In genomic region chr17:28522623-28523354, GRCm38 (mm10) we compare ENCODE assay signal across 8 mouse cellular contexts. TPM values are rescaled to one million over a fixed set of nuclear protein-coding genes. Genes with fewer than 3 reads are reported as not detected.
A peak's percentile ranks its signal among the peaks of the same experiment; 100 is the strongest.
DNase-seq lines count a peak whose midpoint lies in the region; ATAC-seq lines count a peak whose summit lies in the region.

No protein-coding gene starts in this region.

- ATAC-seq in hindbrain, embryonic 16.5 days = peak; percentile 83

- under 1% methylated on average over 65 of the region's 66 CpGs for WGBS in hindbrain, embryonic 16.5 days

- peak overlapping the region; percentile 97 for H3K27ac ChIP-seq in hindbrain, embryonic 16.5 days (ENCODE audit: low read depth, low read length)

- H3K4me1 ChIP-seq in hindbrain, embryonic 16.5 days (ENCODE audit: control insufficient read depth, insufficient read depth, low read depth, low read length) = peaks cover 21% of the 10 kb centered on the region

- peak overlapping the region; percentile 97 for H3K4me2 ChIP-seq in hindbrain, embryonic 16.5 days (ENCODE audit: low read length)

- H3K36me3 ChIP-seq in hindbrain, embryonic 16.5 days (ENCODE audit: control insufficient read depth, insufficient read depth, low read length) = no peaks in the 10 kb centered on the region

- peak overlapping the region; percentile 97 for H3K9ac ChIP-seq in hindbrain, embryonic 16.5 days (ENCODE audit: low read depth, low read length)

- peak; percentile 94 for DNase-seq in R1 (ENCODE audit: low read depth, low spot score)
- peak; percentile 92 to 96 for DNase-seq in cerebellum, postnatal 14 days
- DNase-seq in gastrocnemius, adult 18-20 months (ENCODE audit: low spot score) = peak; percentile 99
- peak; percentile 91 for DNase-seq in left cerebral cortex, adult 11 months (ENCODE audit: low spot score)
- DNase-seq in lung, postnatal 36 days = peak; percentile 99
- DNase-seq in retina, embryonic 14.5 days (ENCODE audit: low spot score) = peak; percentile 82
- DNase-seq in thymus, postnatal 36 days = peak; percentile 97 to 98

- H3K9me3 ChIP-seq in hindbrain, embryonic 16.5 days (ENCODE audit: control insufficient read depth, low read length) = no peaks in the 10 kb centered on the region

- H3K27me3 ChIP-seq in hindbrain, embryonic 16.5 days (replicated peaks; ENCODE audit: control insufficient read depth, insufficient read depth, low read length) = peaks cover 6% of the 10 kb centered on the region

- peak overlapping the region; percentile 81 for H3K4me3 ChIP-seq in hindbrain, embryonic 16.5 days (ENCODE audit: low read length)

RNA-seq across cellular contexts. Expression of gene Fkbp5, which starts 5.5 kb away (rescaled TPM):
- 10 to 100 TPM; 54.0 to 92.7 TPM for total RNA-seq in gastrocnemius, adult 18-20 months (2021)
- polyA plus RNA-seq in hindbrain, embryonic 16.5 days (2015; fragmentation: Nextera tagmentation; extraction: Ambion mirVana) = 26.7 and 30.8 TPM in 2 replicates

RNA-seq across cellular contexts. Expression of gene Armc12, which starts 7.8 kb away (rescaled TPM):
- not detected for total RNA-seq in gastrocnemius, adult 18-20 months (2021)
- polyA plus RNA-seq in hindbrain, embryonic 16.5 days (2015; fragmentation: Nextera tagmentation; extraction: Ambion mirVana) = not detected in 2 replicates

RNA-seq across cellular contexts. Expression of gene Clpsl2, which starts 26.4 kb away (rescaled TPM):
- not detected for total RNA-seq in gastrocnemius, adult 18-20 months (2021)
- not detected in 2 replicates for polyA plus RNA-seq in hindbrain, embryonic 16.5 days (2015; fragmentation: Nextera tagmentation; extraction: Ambion mirVana)

RNA-seq across cellular contexts. Expression of gene Clps, which starts 37.8 kb away (rescaled TPM):
- not detected for total RNA-seq in gastrocnemius, adult 18-20 months (2021)
- polyA plus RNA-seq in hindbrain, embryonic 16.5 days (2015; fragmentation: Nextera tagmentation; extraction: Ambion mirVana) = not detected in 2 replicates

RNA-seq across cellular contexts. Expression of gene Lhfpl5, which starts 52.7 kb away (rescaled TPM):
- total RNA-seq in gastrocnemius, adult 18-20 months (2021) = not detected
- polyA plus RNA-seq in hindbrain, embryonic 16.5 days (2015; fragmentation: Nextera tagmentation; extraction: Ambion mirVana) = 20.1 and 26.9 TPM in 2 replicates

Comparison
In these comparisons a context has a peak if more than half of its experiments do, and no peak if none do; other contexts are left out.
1. Peak in every context shown above with its lines: DNase-seq, ATAC-seq, H3K4me3 ChIP-seq and H3K27ac ChIP-seq.